ENCODE assay signal across 8 mouse cellular contexts in the genomic region with DNA sequence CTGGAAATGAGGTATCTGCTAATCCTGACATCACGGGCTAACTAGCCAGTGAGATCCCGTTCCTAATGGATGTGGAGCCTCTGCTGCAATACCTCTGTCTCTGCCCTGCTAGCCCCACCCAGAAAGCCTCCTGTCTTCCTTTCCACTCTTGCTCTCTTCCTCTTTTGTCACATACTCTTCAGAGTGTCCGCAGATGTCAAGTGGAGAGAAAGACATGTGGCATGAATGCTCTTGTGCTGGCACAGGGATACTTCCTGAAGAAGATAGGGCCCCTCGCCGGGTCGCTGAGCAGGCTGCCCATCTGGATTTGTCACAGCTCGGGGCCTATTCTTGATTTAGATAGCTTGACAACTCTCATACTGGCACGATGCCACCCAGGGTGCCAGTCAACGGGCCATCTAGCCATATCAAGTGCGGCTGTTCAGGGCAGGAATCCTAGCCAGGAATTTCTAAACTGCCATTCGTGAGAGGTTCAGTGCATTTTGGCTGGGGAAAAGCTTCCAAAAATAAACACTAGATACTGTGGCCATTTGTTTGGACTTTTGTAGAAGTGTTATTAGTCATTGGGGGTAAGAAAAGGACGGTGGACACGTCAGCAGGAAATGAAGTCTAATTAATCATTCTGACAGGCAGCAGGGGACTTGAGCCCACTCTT. TPM values are rescaled to one million over a fixed set of nuclear protein-coding genes. Genes with fewer than 3 reads are reported as not detected.
DNase-seq lines count a peak whose midpoint lies in the region; ATAC-seq and TF ChIP-seq lines count a peak whose summit lies in the region.

No protein-coding gene starts in this region.

- no peaks in the 10 kb centered on the region for H3K4me1 ChIP-seq in limb, embryonic 14.5 days (ENCODE audit: control insufficient read depth, insufficient read depth, low read length)
- H3K4me1 ChIP-seq in limb, embryonic 10.5 days, result peaks cover 6% of the 10 kb centered on the region; the same call in 1 of the 2 replicates
- peaks cover 48% of the 10 kb centered on the region for H3K4me1 ChIP-seq in heart, embryonic 13.5 days
- H3K4me1 ChIP-seq in kidney, postnatal 0 days (replicated peaks; ENCODE audit: insufficient read depth, low read length), result peaks cover 7% of the 10 kb centered on the region

- no peak for TF ChIP-seq CTCF in kidney, postnatal 0 days (IDR thresholded peaks at IDR 0.05; ENCODE audit: low read depth)

- H3K9ac ChIP-seq in limb, embryonic 14.5 days (ENCODE audit: low read depth, low read length, severe bottlenecking), result no peak overlapping the region
- H3K9ac ChIP-seq in heart, embryonic 13.5 days, result no peak overlapping the region
- no peak overlapping the region for H3K9ac ChIP-seq in kidney, postnatal 0 days (ENCODE audit: low read depth, low read length)

- WGBS in limb, embryonic 14.5 days, result 53% methylated on average over 13 of the region's 13 CpGs
- 59% methylated on average over 13 of the region's 13 CpGs for WGBS in limb, embryonic 10.5 days
- 13% methylated on average over 13 of the region's 13 CpGs for WGBS in heart, embryonic 13.5 days
- 22% methylated on average over 13 of the region's 13 CpGs for WGBS in kidney, postnatal 0 days

- peak; percentile 22 for DNase-seq in limb, embryonic 14.5 days (ENCODE audit: low spot score)
- DNase-seq in limb, embryonic 10.5 days (ENCODE audit: low spot score), result no peak
- DNase-seq in adrenal gland, postnatal 36 days, result peak; percentile 54 to 75
- peak; percentile 74 for DNase-seq in kidney, postnatal 0 days (ENCODE audit: low spot score)
- peak; percentile 13 for DNase-seq in ovary, postnatal 14 days (ENCODE audit: low spot score)
- no peak for DNase-seq in thymus, postnatal 0 days (ENCODE audit: low spot score)
- DNase-seq in thymus, postnatal 14 days, result no peak

- H3K4me3 ChIP-seq in limb, embryonic 14.5 days (replicated peaks; ENCODE audit: low read length), result no peak overlapping the region
- H3K4me3 ChIP-seq in limb, embryonic 10.5 days, result no peak overlapping the region
- H3K4me3 ChIP-seq in heart, embryonic 13.5 days, result peak overlapping the region; percentile 4; the same call in 1 of the 2 replicates
- no peak overlapping the region for H3K4me3 ChIP-seq in kidney, postnatal 0 days (replicated peaks; ENCODE audit: low read depth, low read length)

- H3K9me3 ChIP-seq in limb, embryonic 14.5 days (ENCODE audit: control insufficient read depth, low read length), result no peaks in the 10 kb centered on the region
- H3K9me3 ChIP-seq in limb, embryonic 10.5 days (replicated peaks), result no peaks in the 10 kb centered on the region
- H3K9me3 ChIP-seq in heart, embryonic 13.5 days, result no peaks in the 10 kb centered on the region
- H3K9me3 ChIP-seq in kidney, postnatal 0 days (replicated peaks; ENCODE audit: low read length), result no peaks in the 10 kb centered on the region

- no peak overlapping the region for H3K4me2 ChIP-seq in limb, embryonic 14.5 days (replicated peaks; ENCODE audit: low read depth, low read length, severe bottlenecking)
- H3K4me2 ChIP-seq in heart, embryonic 13.5 days, result peak overlapping the region; percentile 50
- 0 out of 2 replicates have a peak overlapping the region, but pooled peaks have one; percentile 3 for H3K4me2 ChIP-seq in kidney, postnatal 0 days (ENCODE audit: low read length)

- H3K36me3 ChIP-seq in limb, embryonic 14.5 days (ENCODE audit: control insufficient read depth, insufficient read depth, low read length), result no peaks in the 10 kb centered on the region
- no peaks in the 10 kb centered on the region for H3K36me3 ChIP-seq in limb, embryonic 10.5 days
- no peaks in the 10 kb centered on the region for H3K36me3 ChIP-seq in heart, embryonic 13.5 days
- no peaks in the 10 kb centered on the region for H3K36me3 ChIP-seq in kidney, postnatal 0 days (ENCODE audit: insufficient read depth, low read length)

- no peaks in the 10 kb centered on the region for H3K27me3 ChIP-seq in limb, embryonic 14.5 days (ENCODE audit: control insufficient read depth, insufficient read depth, low read length)
- no peaks in the 10 kb centered on the region for H3K27me3 ChIP-seq in limb, embryonic 10.5 days (ENCODE audit: low read depth, poor library complexity, severe bottlenecking)
- H3K27me3 ChIP-seq in heart, embryonic 13.5 days (replicated peaks), result no peaks in the 10 kb centered on the region
- no peaks in the 10 kb centered on the region for H3K27me3 ChIP-seq in kidney, postnatal 0 days (ENCODE audit: insufficient read depth, low read length)

- no peak for TF ChIP-seq POLR2A in limb, embryonic 14.5 days (IDR thresholded peaks at IDR 0.05; ENCODE audit: borderline replicate concordance, extremely low read depth, insufficient read depth, insufficient read length)

- no peak overlapping the region for H3K27ac ChIP-seq in limb, embryonic 14.5 days (replicated peaks; ENCODE audit: low read depth, low read length)
- no peak overlapping the region for H3K27ac ChIP-seq in limb, embryonic 10.5 days
- peak overlapping the region; percentile 82 for H3K27ac ChIP-seq in heart, embryonic 13.5 days (replicated peaks)
- no peak overlapping the region for H3K27ac ChIP-seq in kidney, postnatal 0 days

- no peak for ATAC-seq in limb, embryonic 14.5 days (ENCODE audit: low FRiP score, low read depth)
- ATAC-seq in heart, embryonic 13.5 days (ENCODE audit: extremely low read depth, insufficient number of reproducible peaks, low FRiP score, low TSS enrichment), result peak; percentile 71
- no peak for ATAC-seq in kidney, postnatal 0 days (replicated peaks; ENCODE audit: low FRiP score, low read depth)

RNA-seq across cellular contexts. Expression of gene Krr1, which starts 35.8 kb away (rescaled TPM):
- 20.1 and 29.6 TPM in 2 replicates for polyA plus RNA-seq in limb, embryonic 14.5 days (2012; rRNA removed)
- 41.3 and 43.7 TPM in 2 replicates for polyA plus RNA-seq in limb, embryonic 14.5 days (2014; fragmentation: Nextera tagmentation; extraction: Ambion mirVana)
- polyA plus RNA-seq in limb, embryonic 10.5 days (2016; fragmentation: Nextera tagmentation; extraction: Ambion mirVana), result 53.3 and 58.7 TPM in 2 replicates
- 10 to 100 TPM; 39.0 to 41.5 TPM for total RNA-seq in adrenal gland, postnatal 36 days (2021)
- 22.7 and 25.9 TPM in 2 replicates for polyA plus RNA-seq in heart, embryonic 13.5 days (2015; fragmentation: Nextera tagmentation; extraction: Ambion mirVana)
- polyA plus RNA-seq in kidney, postnatal 0 days (2015; fragmentation: Nextera tagmentation; extraction: Ambion mirVana), result 32.0 and 37.1 TPM in 2 replicates
- 41.4 and 45.0 TPM in 2 replicates for polyA plus RNA-seq in thymus, postnatal 0 days (2015; fragmentation: Nextera tagmentation; extraction: Ambion mirVana)

Comparison
In these comparisons a context has a peak if more than half of its experiments do, and no peak if none do; other contexts are left out.
1. DNase-seq: peak in limb, embryonic 14.5 days (single experiment), adrenal gland, postnatal 36 days (2 of 2), kidney, postnatal 0 days (single experiment) and ovary, postnatal 14 days (single experiment); none in limb, embryonic 10.5 days (single experiment), thymus, postnatal 0 days (single experiment) and thymus, postnatal 14 days (single experiment).